Mouse (Mus musculus): ENCODE results near the gene Mia.

Gene Mia

GRCm38 (mm10) chr7:27159882-27160281 is 21.1 kb downstream of the Mia start:
- peak; percentile 93 for DNase-seq

GRCm38 (mm10) chr7:27159256-27159655 is 21.7 kb downstream of the Mia start:
- no peak for DNase-seq

DNA sequence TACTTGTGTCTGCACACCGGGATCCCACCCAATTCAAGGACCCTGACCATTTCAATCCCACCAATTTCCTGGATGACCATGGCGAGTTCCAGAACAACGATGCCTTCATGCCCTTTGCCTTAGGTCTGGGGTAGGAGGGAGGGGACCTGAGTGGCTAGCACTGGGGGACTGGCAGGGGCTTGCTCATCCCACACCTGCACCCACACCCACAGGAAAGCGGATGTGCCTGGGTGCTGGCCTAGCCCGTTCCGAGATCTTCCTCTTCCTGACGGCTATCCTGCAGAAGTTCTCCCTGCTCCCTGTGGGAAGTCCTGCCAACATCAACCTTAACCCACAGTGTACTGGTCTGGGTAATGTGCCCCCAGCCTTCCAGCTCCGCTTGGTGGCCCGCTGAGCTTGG is 22.8 kb downstream of the Mia start:
- DNase-seq = no peak

GRCm38 (mm10) chr7:27156005-27156404 is 25.0 kb downstream of the Mia start:
- no peak for DNase-seq

- peak; percentile 65 to 77 for DNase-seq
Measured at GRCm38 (mm10) chr7:27153205-27153764, 27.7 kb downstream of the Mia start, which contains the start of gene Cyp2t4. TSS of gene Cyp2t4 (plus strand) at chr7:27153714.

DNA sequence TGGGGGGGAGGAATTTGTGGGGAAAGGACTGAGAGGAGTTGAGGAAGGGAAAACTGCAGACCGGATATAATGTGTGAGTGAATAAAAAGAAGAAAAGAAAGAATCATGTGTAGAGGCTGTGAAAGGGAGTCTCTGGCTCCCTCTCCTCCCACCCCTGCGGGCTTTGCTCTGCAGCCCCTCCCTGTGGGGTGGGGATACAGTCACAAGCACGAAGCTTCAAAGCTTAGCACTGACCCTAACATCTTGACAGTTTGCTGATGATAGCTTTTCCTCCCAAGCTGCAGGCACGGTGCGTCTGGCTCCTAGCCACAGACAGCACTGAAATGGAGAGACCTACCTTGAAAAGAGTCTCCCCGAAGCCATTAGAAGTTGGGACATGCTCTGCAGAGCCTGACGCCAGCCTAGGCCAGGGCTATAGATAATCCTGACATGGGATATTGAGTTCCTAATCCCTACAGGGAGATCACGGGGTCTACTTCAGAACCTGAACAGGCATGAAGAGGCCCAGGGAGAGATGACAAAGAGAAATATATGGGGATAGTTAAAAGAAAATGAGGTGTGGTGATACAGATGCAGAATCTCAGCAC is 44.5 kb downstream of the Mia start:
- no peak for DNase-seq

DNA sequence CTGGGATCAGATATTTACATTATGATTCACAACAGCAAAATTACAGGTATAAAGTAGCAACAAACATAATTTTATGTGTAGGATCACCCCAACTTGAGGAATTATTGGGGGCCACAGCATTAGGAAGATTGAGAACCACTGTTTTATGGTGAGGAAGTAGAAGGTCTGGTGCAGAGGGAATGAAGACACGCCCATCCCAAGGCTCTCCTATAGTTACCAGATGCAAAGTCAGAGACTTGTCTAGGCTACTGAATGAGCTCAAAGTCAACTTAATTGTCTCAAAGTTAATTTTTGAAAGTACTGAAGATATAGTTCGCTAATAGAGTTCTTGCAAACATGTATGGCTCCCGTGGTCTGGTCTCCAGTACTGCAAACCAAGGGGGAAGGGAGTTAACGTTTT is 47.2 kb downstream of the Mia start:
- no peak for DNase-seq

DNA sequence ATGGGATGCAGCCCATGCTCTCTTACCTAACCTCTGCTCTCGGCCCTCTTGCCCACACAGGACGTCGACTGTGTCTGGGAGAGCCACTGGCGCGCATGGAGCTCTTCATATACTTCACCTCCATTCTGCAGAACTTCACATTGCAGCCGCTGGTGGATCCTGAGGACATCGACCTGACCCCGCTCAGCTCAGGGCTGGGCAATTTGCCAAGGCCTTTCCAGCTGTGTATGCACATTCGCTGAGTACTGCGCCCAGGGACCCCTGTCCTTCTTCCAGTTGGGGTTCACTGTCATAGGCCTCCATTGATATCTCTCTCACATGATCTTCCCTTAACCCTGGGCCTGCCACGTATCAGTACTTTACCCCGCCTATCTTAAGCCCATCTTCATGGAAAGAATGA is 47.8 kb downstream of the Mia start:
- peak; percentile 37 to 47 for DNase-seq

GRCm38 (mm10) chr7:27132588-27132987 is 48.4 kb downstream of the Mia start:
- DNase-seq = peak in 1 of 2 experiments; percentile 60

DNA sequence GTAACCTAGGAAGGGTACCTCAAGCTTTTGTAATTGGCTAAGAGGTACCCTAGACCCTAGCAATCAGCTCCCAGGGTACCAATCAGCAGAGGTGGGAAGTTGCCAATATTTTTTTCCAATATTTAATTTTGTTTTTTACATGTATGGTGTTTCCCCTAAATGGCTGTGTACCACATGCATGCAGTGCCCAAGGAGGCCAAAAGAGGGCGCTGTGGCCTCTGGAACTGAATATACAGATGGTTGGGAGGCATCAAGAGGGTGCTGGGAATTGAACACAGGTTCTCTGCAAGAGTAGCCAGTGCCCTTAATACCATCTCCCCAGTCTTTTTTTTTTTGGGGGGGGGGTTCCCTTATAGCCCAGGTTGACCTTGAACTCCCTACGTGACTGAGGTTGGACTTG is 49.6 kb downstream of the Mia start:
- DNase-seq = no peak

DNA sequence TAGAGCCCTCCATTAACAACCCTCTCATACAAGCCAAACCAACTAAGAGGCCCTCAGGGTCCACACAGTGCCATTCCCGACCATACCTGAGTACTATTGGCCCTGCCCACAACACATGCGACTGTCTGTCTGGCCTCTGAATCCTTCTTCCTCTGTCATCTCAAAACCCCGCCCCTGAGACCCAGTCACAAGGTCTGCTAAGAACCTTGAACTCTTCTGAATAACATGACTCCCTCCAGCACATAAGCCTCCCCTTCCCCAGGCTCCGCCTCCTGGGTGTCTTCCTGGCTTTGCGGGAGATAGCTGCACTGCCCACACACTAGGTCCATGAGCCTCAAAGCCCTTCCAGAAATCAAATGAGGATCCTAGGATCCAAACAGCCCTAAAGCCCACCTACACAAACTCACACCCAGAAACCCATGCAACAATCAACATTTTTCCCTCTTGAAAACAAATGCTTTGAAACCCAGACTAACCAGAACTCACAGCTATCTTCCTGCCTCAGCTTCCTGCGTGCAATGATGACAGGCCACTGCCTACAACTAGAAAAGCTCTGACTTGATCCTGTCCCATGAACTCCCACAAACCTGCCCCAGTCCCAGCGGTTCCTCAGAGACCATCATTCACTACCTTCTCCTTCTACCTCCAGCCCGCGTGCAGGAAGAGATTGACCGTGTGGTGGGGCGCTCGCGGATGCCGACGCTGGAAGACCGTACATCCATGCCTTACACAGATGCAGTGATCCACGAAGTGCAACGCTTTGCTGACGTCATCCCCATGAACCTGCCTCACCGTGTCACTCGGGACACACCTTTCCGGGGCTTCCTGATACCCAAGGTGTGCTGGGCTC is 50.2 kb downstream of the Mia start:
- DNase-seq = no peak

- DNase-seq = no peak
Measured at GRCm38 (mm10) chr7:27129811-27130210, 51.1 kb downstream of the Mia start.

Data from lung, postnatal 4 days (tissue).